Mouse (Mus musculus) WW6 (cell line): ENCODE data around the gene Tmem183a.
A peak's percentile ranks its signal among the peaks of the same experiment; 100 is the strongest.

Experiments
- DNase-seq: peaks from one replicate; pipeline ENCODE4 v3.0.0-alpha.2; 2013; ENCODE audit warnings: low read depth, low spot score

Gene Tmem183a

DNA sequence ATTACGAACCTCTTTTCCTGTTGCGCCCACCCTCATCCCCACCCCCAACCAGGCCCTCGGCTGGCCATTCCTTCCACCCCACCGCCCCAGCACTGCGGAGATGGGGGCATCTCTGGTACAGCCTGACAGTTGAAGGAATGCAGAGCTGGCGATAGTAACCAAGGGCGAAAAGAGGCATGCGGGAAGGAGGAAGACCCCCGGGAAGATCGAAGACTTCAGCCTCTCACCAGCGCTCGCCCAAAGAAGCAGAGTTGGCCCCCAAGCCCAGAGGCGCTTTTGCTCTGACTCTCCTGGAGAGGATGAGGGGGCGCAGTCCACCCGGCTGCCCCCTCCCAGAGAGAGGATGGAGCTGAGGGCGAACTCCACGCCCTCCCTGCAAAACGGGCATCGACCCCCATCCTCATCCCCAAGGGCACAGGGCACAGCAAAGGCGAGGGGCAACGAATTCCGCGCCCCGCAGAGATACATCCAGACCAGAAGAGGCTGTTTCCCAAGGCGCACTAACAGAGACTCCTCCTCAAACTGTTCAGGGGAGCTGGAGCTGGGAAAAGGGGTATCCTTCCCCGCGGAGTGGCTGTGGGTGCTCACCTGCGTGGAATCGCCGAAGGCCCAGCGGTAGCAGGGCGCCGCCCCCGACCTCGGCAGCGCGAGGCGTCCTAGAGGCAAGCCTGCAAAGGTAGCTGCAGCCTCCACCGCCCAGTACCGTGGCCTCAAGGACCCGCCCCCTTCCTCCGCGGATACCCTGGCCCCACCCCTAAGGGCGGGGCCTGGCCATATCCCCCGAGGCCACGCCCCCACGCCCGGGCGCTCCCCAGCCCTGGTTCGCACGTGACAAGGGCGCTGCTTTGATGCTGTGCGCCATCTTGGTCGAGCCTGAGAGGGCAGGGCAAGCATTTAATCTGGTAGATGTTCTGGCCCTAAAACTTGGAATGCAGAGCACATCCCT, 17.5 kb downstream of the Tmem183a start:
- peak; percentile 89 for DNase-seq

DNA sequence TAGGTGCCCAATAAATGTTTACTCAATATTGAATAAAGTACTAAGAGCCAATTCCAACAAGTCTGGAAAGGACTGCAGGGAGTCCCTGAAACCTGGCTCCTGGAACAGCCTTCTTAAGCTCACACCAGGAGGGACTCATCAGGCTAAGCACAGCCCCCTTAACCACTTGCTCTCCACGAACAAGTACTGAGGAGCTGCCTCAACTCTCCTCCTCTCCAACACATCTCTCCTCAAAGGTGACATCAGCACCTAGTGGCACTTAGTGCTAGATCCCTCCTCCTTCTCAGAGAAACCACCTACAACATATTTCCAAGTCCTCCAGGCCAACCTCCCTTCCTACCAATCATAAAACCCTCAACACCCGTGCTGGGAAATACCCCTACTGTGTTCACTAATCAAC, 18.2 kb downstream of the Tmem183a start:
- no peak for DNase-seq

DNA sequence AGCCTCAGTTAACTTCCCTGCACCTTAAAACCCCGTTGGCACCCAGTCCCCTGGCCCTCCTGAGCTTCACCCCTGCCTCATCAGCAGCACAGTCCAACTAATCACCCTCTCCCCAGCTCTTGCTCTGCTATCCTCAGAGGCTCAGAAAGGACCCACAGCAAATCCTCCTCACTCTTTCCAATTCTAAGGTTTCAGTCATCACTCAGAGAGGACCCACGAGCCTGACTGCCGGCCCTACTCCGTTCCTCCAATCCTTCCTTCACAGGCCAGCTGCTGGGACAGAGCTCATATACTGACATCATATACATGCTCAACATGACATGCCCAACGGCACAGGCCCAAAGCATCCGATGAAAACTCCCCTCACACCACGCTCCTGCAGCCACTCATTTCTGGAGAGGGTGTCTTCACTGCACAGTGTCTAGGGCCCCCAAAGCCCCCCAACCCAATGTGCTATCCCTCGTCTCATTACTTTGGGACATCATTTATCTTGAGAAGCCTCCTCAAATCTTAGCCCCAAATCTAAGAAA, 18.9 kb downstream of the Tmem183a start:
- DNase-seq, result no peak

DNA sequence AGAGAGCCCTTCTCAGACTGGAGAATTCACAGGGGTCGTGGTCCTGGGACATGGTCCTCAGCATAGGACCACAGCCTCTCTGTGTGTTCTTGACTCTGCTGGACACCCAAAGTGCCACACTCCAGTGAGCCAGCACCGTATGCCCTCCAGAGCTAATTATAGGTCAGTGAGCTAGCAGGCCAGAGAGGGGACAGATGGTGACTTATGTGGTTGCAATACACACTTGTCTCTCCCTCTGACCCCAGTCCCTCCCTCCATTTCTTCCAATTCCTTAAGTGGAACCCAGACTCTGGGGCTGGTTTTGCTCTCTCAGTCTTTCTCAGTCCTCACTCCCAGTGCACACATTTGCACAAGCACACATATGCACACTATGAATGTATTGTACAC, 19.5 kb downstream of the Tmem183a start:
- no peak for DNase-seq

DNA sequence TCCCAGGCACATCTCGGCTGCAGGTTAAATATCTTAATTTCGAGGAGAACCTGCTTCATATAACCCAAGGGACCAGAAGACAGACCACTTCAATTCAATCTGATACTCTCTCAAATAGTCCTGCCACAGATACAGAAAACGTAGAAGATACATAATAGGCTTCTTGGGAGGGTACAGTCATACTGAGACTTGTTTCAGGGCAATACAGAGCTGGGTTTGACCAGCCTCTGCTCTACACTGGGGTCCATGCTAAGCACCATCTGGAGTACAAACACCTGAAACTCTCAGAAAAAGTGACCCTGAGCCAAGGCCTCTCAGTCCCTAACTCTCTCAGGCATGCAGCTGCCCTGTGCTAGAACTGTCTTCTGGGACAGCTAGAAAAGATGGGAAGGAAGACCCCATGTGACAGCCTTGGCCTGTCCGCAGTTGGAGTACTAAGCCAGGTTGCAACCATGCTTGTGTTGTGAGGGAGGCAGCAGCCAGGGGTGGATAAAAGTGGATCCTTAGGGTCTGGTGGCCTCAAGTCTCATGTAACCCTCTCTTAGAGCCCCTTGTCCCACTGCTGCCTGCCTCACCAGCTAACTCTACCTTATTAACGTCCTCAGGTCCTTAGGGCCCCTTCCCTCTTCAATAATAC, 20.0 kb downstream of the Tmem183a start:
- DNase-seq, result no peak

DNA sequence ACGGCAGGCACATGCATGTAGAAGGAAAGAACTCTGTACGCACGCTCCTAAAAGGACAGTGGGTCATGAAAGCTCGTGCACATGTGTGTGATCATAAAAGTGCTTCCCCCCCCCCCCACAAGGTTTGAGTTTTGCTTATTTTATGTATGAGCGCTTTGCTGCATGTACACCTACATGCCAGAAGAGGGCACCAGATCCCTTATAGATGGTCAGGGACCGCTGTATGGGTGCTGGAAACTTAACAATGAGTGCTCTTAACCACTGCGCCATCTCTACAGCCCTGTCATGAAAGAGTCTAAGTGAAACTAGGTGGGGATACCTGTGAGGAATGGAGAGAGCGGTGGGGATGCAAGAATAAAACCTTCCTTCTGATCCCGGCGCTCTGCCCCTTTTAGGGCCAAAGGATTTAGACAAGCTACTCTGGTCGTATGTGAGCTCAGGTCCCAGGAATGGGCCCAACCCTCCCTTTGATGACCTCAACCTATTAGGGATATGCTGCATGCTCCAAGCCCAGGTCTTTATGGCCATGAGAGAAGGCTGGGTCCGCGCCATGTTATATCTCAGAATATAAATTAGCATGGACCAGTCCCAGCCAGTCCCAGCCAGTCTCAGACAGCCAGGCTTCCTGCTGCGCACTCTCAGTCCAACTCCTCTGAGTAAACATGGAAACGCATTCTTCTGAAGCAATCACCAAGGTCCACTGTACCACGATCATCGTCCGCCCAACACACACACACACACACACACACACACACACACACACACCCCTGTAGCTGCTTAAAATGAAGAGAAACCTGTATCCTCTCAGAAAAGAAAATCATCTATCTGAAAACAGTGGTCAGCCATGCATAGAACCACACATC, 21.8 kb downstream of the Tmem183a start:
- no peak for DNase-seq

DNA sequence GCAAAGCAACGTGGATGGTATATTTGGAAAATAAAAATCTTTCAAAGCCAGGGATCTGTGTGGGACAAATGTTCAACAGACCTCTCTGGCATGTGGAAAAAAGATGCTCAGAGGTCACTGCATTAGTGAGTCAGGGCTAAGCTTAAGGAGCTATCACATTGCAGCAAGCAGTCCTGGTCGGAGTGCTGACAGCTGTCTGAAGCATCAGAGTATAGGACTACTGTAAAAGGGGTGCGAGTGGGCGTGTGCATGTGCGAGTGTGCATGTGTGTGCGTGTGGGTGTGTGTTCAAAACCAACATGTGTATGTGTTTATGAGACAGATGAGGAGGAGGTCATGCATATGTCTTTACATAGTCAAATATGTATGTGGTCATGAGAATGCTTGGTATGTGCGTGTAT, 22.6 kb downstream of the Tmem183a start:
- DNase-seq, result no peak

DNA sequence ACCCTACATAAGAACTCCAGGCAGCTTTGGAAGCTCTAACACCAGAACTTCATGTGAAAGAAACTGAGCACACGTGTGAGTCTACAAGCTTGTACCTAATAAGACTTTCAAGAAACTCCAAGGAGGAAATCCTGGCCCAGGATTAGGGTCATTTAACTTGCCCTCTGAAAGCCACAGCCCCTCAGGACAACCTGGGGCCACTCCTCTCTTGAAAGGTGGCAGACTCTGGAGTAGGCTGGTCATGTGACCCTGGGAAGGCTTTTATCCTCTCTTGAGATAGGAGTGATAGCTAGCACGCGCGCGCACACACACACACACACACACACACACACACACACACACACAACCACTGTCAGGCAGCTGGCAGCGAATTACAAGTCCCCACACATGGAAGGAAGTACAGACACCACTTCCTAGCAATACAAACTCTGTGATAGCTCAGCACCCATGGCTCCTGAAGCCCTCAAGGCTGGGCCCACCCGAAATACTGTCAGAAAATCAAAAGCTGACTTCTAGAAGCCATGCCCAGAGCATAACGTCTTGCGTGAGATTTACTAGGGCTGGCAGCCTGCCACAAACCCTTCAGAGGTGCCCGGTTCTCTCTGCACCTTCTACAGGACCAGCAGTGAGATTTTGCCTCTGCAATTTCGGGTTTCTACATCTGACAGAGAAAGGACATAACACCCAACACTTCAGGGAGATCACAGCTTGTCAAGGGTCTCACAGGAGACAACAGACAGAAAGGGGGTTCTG, 24.6 kb downstream of the Tmem183a start:
- DNase-seq, result no peak

- no peak for DNase-seq
These were observed 25.6 kb downstream of the Tmem183a start for GRCm38 (mm10) chr1:134335924-134336810.

DNA sequence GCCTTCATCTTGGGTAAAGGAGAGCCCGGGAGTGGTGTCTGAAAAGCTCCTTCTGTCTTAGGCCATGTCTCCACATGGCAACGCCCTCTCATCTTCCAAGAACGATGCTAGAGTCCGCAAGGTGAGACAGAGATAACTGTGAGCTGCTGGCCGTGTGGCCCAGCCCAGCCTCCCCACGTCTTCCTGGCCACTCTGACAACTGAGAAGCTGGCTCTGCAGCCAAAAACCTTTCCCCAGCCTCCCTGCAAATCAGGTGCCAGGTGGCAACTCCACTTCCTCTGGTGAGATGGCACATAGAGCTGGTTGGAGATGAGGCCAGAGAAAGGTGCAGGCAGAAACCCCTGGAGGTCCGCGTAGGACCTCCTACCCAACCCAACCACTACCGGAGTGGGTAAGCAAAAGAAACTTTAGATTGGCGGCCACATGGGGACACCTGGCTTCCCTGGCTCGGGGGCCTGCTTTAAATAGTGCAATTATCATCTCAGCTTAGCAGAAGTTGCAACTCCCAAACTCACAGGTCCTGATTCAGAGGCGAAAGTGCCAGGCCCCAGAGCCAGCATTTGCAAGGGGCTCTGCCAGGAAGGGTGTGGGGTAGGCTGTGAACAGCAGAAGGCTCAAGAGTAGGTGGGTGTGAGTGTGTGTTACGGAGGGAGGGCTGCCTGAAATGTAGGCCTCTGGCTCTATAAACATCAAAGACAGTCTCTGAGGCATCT, 26.4 kb downstream of the Tmem183a start:
- no peak for DNase-seq

DNA sequence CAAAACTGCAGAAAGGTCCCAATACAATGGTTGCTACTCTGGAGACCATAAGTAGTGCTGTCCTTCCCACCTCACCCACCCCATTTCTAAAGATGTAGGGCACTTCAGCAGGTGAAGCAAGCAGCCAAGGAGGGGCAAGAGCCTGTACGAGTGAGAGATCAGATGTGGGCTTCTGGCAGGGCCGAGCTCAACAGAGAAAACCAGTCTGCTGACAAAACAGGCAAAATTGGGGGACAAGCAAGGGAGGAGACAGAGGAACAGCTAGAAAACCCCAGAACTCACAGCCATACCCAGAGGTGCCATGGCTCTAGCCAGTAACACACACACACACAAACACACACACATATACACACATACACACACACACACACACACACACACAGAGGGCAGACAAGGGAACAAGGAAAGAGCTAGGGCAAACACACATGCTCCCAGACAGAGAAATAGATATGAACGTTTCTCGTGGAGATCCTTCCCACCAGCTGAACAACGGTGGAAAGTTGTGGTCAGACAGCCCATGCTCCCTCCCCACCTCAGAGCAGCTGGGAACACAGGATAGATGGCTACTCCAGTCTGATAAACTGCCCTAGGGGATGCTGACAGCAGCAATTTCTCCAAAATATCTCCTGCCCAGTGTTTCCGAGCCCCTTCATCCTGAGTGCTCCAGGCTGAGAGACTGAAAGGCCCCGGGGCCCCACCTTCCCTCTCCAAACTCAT, 27.5 kb downstream of the Tmem183a start:
- DNase-seq, result no peak

DNA sequence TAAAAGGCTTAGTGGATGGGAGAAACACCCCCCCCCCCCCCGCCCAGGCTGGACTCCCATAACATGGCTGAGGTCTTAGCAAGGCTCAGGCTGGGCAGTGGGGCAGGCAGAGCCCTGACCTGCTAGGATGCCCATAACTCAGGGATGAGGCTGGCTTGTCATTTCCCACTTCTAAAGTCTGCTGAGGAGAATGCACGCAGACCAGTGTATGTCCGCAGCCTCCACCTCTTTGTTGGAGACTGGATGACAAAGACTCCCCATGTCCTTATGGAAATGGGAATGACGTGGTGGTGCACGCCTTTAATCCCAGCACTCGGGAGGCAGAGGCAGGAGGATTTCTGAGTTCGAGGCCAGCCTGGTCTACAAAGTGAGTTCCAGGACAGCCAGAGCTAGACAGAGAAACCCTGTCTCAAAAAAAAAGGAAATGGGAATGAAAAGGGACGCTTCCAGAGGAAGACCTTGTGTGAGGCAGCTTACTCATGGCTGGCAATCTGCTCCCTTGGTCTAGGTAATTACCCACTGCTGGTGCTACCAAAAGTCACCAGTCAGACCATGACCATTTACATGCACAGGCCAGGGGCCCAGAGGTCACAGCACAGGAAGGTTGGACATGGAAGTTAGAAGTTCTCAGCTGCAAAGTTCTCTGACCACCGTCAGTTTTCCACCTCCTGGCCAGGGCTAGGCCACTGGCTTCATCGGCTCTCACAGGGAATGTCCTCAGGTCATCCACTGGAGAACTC, 28.2 kb downstream of the Tmem183a start:
- DNase-seq, result no peak

DNA sequence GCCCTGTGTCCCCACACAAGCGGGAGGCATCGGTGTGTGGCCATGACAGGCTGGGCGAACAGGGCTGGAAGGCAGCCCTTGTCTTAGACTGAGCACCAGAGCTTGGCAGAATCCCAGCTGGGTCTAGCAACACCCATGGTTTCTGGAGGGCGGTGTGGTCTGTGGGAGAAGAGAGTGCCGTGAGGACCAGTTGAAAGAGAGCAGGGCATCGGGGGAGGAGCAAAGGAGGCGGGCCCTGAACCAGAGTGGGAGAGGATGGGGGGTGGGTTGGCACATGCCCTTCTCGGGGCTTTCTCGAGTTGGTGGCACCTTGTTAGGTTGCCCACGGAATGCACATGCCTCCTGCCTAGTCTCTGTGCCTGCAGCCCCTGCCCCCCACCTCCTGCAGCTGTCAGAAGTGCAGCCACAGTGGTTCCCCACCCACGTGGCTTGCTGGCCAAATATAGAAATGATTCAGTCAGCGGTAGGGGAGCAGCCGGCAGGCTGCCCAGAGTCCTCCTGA, 29.0 kb downstream of the Tmem183a start, which contains the start of gene Ppfia4:
Gene Ppfia4, minus strand, starts transcription at position 159 of the 502 bp plus-strand sequence.
- no peak for DNase-seq

DNA sequence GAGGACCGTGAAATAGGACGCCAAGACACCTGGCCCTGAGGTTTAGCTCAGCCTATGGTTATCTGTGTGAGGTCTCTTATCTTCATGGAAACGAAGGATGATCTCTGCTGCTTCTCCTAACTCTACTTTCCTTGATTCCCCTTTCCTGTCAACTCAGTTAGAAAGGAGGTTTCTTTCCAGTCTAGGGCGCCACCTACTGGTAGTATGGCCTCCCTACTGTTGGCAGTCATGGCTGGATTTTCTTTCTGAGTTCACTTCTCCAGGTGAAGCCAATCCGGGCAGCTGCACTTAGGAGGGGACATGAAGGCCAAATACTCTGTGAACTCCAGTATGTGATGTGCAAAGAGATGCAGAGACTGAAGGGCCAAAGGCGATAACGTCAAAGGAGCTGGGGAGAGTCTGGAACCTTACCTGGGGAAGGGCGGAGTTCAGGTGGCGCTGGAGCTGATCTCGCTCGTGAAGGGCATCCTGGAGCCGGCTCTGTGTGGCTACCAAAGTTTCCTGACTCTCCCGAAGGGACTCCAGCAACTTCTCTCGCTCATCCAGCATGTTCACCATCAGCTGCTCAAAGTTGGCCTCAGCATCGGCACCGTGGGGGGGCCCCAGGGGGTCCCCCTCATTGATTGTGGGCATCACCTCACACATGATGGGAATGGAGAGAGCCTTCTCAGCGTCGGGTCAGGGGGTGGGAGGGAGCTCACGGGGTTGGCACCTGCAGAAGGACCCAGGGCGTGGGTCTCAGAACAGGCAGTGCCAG, 29.7 kb downstream of the Tmem183a start:
- no peak for DNase-seq

DNA sequence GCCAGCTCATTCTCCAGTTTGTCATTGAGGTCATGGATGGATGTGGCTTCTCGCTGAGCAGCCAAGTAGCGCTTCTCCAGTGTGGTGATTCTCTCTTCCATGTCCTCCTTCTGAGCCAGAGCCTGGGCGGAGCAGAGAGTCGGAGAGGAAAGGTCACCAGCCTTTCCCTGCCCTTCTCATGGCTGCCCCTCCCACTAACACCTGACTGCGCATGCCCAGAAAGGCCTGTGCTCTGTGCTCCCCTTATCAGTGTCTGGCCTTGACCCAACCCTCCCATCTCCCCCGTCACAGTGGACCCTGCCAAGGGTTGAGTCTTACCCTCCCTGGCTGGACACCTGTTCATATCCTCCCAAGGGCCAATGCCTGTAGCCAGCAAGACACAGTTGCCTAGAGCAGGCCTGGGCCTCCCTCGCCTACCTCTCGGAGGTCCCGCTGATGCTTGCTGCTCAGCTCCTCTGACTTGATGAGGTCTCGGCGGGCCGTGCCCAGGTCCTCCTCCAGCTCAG, 34.9 kb downstream of the Tmem183a start:
- no peak for DNase-seq

- DNase-seq, result no peak
These were observed 39.2 kb downstream of the Tmem183a start for GRCm38 (mm10) chr1:134322591-134322990.
